Mouse (Mus musculus) intestine, postnatal 0 days (tissue): ENCODE measurements around the gene Dus3l. TPM values are rescaled to one million over a fixed set of nuclear protein-coding genes. Genes with fewer than 3 reads are reported as not detected.

ENCODE experiments used
- ATAC-seq: fragments of 200-750 bp; cut with Nextera tagmentation; 2 replicates; pipeline ENCODE4 v1.8.0; 2017; ENCODE audit warnings: mild to moderate bottlenecking, moderate TSS enrichment, moderate library complexity
- H3K27ac ChIP-seq: fragments of 300-500 bp; sonication (generic); 2 replicates; pipeline ENCODE4 v1.5.1; 2014; ENCODE audit warnings: mild to moderate bottlenecking, low read depth, low read length, moderate library complexity
- H3K27me3 ChIP-seq: fragments of 300-500 bp; sonication (generic); replicated peaks from 2 replicates; pipeline ENCODE4 v1.6.1; 2014; ENCODE audit warnings: low read length, mixed read lengths; ENCODE audit not compliant: control insufficient read depth, insufficient read depth
- H3K36me3 ChIP-seq: fragments of 300-500 bp; sonication (generic); 2 replicates; pipeline ENCODE4 v1.6.1; 2014; ENCODE audit warnings: mild to moderate bottlenecking, moderate library complexity; ENCODE audit not compliant: control insufficient read depth, insufficient read depth
- H3K4me1 ChIP-seq: fragments of 300-500 bp; sonication (generic); replicated peaks from 2 replicates; pipeline ENCODE4 v1.6.1; 2014; ENCODE audit warnings: antibody characterized with exemption, low read length, mixed read lengths; ENCODE audit not compliant: control insufficient read depth, insufficient read depth
- H3K4me2 ChIP-seq: fragments of 300-500 bp; sonication (generic); replicated peaks from 2 replicates; pipeline ENCODE4 v1.6.1; 2014; ENCODE audit warnings: low read depth, mild to moderate bottlenecking, moderate library complexity
- H3K4me3 ChIP-seq: fragments of 300-500 bp; sonication (generic); 2 replicates; pipeline ENCODE4 v1.5.1; 2014; ENCODE audit warnings: low read depth, low read length
- H3K9ac ChIP-seq: fragments of 300-500 bp; sonication (generic); 2 replicates; pipeline ENCODE4 v1.6.1; 2014; ENCODE audit warnings: mild to moderate bottlenecking, low read depth, low read length
- H3K9me3 ChIP-seq: fragments of 300-500 bp; sonication (generic); 2 replicates; pipeline ENCODE4 v1.6.1; 2016; ENCODE audit warnings: mixed run types; ENCODE audit not compliant: control insufficient read depth
- CTCF ChIP-seq: sonication (generic); IDR thresholded peaks from 2 replicates; pipeline ENCODE4 v1.5.1; 2016; ENCODE audit warnings: low read depth, mild to moderate bottlenecking, control low read depth, antibody characterized with exemption, moderate library complexity
- WGBS: fragments of 180-500 bp; shearing (Covaris S2); extraction: QIAGEN DNeasy Blood & Tissue Kit; methylation state at CpG from one replicate; pipeline ENCODE4 v1.1.7; 2014; 5-methylcytosine and 5-hydroxymethylcytosine counted together
- polyA plus RNA-seq: library from polyadenylated mRNA; unstranded; fragments of >200 nt; fragmentation: Nextera tagmentation; extraction: Ambion mirVana; gene quantifications from 2 replicates; pipeline ENCODE4 v1.2.1, GENCODE M21; 2015

Gene Dus3l
- polyA plus RNA-seq, 1 experiment from 2014 or later: 16.1 TPM

DNA sequence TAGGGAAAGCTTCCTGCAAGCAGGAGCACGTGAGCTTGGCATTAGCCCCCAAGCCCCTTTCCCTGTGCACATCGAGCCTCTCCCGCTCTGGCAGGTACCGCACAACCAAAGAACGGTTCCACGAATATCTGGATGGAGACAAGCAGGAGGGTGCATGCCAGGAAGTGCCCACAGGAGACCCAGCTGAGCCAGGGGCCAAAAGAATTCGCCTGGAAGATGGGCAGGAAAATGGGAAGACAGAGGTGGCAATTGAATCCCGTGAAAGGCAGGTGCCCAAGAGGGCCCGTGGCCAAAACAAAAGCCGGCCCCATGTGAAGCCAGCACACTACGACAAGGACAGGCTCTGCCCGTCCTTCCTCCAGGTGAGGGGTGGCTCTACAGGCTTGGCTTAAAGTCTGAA is 874 bp downstream of the Dus3l start:
- Histone ChIP-seq H3K4me1 (0 out of 2 replicates have a peak, but pooled peaks cover 4% of the 10 kb centered on the region), H3K27ac (peak overlapping the region; percentile 87; the same call in 1 of the 2 replicates), H3K9me3 (no peaks in the 10 kb centered on the region), H3K36me3 (peaks cover 37% of the 10 kb centered on the region), H3K4me3 (peak overlapping the region; percentile 75), H3K27me3 (no peaks in the 10 kb centered on the region), H3K4me2 (peak overlapping the region; percentile 70), H3K9ac (no peak overlapping the region)
- no peak for TF ChIP-seq CTCF
- no peak for ATAC-seq
- WGBS: 44% methylated on average over 12 of the region's 12 CpGs

DNA sequence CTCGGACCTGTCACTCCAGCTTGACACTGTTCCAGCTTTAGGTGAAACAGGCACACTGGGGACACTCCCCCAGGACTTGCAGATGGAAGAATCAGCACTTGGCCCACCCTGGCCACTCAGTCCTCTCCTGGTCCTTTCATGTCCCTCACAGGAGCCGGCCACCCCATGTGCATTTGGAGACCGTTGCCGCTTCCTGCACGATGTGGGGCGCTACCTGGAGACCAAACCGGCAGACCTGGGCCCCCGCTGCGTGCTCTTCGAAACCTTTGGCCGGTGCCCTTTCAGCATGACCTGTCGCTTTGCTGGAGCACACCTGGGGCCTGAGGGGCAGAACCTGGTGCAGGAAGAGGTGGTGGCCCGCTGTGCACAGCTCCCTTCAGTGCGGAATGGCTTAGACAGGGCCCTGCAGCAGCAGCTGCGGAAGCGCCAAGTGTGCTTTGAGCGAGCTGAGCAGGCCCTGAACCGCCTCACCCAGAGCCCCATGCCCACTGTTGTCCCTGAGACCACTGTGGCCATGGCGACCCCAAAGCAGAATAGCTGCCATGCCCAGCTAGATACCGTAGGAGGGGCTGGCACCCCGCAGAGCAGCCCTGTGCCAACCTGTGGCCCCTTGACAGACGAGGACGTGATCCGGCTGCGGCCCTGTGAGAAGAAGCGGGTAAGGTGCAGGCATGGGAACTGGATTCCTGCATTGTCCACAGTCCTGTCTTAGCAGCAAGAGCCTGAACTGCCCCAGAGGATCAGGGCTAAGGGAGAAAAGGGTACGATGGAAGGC is 2.3 kb downstream of the Dus3l start:
- 96% methylated on average over 27 of the region's 27 CpGs for WGBS
- 0 out of 2 replicates have a peak, but pooled peaks cover 4% of the 10 kb centered on the region for H3K4me1 ChIP-seq
- no peak overlapping the region for H3K9ac ChIP-seq
- peaks cover 38% of the 10 kb centered on the region for H3K36me3 ChIP-seq
- H3K27ac ChIP-seq: no peak overlapping the region
- H3K4me3 ChIP-seq: no peak overlapping the region
- no peaks in the 10 kb centered on the region for H3K27me3 ChIP-seq
- no peak for ATAC-seq
- no peaks in the 10 kb centered on the region for H3K9me3 ChIP-seq
- TF ChIP-seq CTCF: no peak
- no peak overlapping the region for H3K4me2 ChIP-seq

DNA sequence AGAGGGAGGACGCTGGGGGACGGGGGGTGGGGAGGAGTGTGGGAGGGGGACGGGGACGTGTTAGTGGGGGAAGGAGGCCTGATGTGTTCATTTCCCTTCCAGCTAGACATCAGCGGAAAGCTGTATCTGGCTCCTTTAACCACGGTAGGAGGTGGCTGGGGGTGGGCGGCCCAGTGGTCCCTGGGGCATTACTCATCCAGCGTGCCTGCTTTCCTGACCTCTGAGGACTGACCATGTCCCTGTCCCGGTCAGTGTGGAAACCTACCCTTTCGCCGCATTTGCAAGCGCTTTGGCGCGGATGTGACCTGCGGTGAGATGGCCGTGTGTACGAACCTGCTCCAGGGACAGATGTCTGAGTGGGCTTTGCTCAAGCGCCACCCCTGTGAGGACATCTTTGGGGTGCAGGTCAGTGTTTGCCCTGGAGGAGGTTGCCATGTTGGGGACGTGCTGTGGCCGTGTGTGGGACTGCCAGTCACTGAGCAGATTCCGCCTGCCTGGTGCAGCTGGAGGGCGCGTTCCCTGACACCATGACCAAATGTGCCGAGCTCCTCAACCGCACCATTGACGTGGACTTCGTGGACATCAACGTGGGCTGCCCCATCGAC is 3.1 kb downstream of the Dus3l start:
- H3K4me3 ChIP-seq: no peak overlapping the region
- H3K27me3 ChIP-seq: no peaks in the 10 kb centered on the region
- H3K9me3 ChIP-seq: no peaks in the 10 kb centered on the region
- 0 out of 2 replicates have a peak, but pooled peaks cover 4% of the 10 kb centered on the region for H3K4me1 ChIP-seq
- WGBS: 92% methylated on average over 29 of the region's 29 CpGs
- TF ChIP-seq CTCF: no peak
- no peak overlapping the region for H3K4me2 ChIP-seq
- peaks cover 38% of the 10 kb centered on the region for H3K36me3 ChIP-seq
- H3K27ac ChIP-seq: peak overlapping the region; percentile 28; the same call in 1 of the 2 replicates
- H3K9ac ChIP-seq: no peak overlapping the region
- no peak for ATAC-seq

DNA sequence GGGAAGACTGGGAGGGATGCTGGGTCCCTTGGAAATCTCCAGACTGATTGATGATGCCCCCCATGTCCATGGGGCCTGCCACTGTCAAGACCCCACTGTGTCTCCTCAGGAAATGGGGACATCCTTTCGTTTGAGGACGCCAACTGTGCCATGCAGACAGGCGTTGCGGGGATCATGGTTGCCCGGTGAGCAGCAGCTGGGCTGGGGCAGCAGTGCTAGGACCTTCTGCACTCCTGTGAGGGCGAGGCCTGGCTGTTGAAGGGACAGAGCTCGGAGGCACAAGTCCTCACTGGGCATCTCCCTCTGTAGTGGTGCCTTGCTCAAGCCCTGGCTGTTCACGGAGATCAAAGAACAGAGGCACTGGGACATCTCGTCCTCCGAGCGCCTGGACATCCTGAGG is 4.4 kb downstream of the Dus3l start:
- H3K4me2 ChIP-seq: no peak overlapping the region
- peaks cover 38% of the 10 kb centered on the region for H3K36me3 ChIP-seq
- no peak overlapping the region for H3K27ac ChIP-seq
- H3K9me3 ChIP-seq: no peaks in the 10 kb centered on the region
- H3K4me1 ChIP-seq: 0 out of 2 replicates have a peak, but pooled peaks cover 4% of the 10 kb centered on the region
- H3K27me3 ChIP-seq: no peaks in the 10 kb centered on the region
- no peak overlapping the region for H3K9ac ChIP-seq
- H3K4me3 ChIP-seq: no peak overlapping the region
- TF ChIP-seq CTCF: no peak
- no peak for ATAC-seq
- WGBS: 91% methylated on average over 11 of the region's 11 CpGs

DNA sequence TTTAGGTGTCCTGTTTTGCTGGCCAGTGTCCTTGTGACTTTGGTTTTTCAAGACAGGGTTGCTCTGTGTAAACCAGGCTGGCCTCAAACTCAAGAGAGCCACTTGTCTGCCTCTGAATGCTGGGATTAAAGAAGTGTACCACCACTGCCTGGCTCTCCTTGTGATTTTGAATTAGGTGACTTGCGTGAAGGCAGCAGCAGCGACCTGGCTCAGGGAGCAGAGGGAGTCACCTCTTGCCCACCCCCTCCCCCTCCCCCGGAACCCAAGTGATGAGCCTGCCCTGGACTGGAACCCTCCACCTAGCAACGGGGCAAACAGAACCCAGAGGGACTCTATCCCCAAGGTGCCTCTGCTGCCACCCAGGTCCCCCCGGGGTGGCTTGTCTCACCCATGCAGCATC is 5.4 kb downstream of the Dus3l start, which contains the start of gene Prr22:
Gene Prr22, plus strand, starts transcription at position 301 of the 400 bp plus-strand sequence.
- Histone ChIP-seq H3K9me3 (no peaks in the 10 kb centered on the region), H3K27ac (no peak within 1 kb of the TSS), H3K4me3 (no peak within 1 kb of the TSS), H3K4me2 (no peak within 1 kb of the TSS), H3K9ac (no peak within 1 kb of the TSS), H3K36me3 (peaks cover 38% of the 10 kb centered on the region), H3K27me3 (no peaks in the 10 kb centered on the region), H3K4me1 (0 out of 2 replicates have a peak, but pooled peaks cover 4% of the 10 kb centered on the region)
- 89% methylated on average over 5 of the region's 5 CpGs for WGBS
- no peak for ATAC-seq
- TF ChIP-seq CTCF: no peak

DNA sequence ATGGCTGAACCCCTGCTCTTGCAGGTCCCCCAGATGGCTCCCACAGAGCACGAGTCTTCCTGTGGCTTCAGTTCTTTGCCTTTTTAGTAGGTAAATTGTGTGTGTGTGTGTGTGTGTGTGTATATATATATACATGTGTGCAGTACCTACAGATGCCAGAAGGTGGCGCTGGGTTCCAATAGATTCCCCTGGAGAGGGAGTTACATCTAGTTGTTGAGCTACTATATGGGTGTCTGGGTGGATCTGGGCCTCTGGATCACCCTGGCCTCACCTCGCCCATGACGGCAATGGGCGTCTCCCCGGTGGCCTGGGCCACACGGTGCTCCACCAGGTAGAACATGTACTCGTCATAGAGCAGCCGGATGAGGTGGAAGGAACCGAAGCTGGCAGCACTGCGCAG is 13.0 kb downstream of the Dus3l start:
- H3K36me3 ChIP-seq: no peaks in the 10 kb centered on the region
- no peak overlapping the region for H3K4me2 ChIP-seq
- TF ChIP-seq CTCF: peak; percentile 37
- no peak overlapping the region for H3K4me3 ChIP-seq
- H3K27me3 ChIP-seq: no peaks in the 10 kb centered on the region
- H3K4me1 ChIP-seq: no peaks in the 10 kb centered on the region
- 92% methylated on average over 11 of the region's 11 CpGs for WGBS
- no peak overlapping the region; the same call in 1 of the 2 replicates for H3K27ac ChIP-seq
- ATAC-seq: no peak
- no peak overlapping the region for H3K9ac ChIP-seq
- no peaks in the 10 kb centered on the region for H3K9me3 ChIP-seq
